Mouse (Mus musculus): Measurements from ENCODE around the gene Tcf21. TPM values are rescaled to one million over a fixed set of nuclear protein-coding genes. Genes with fewer than 3 reads are reported as not detected.

Tcf21 gene
- polyA plus RNA-seq (2015; fragmentation: Nextera tagmentation; extraction: Ambion mirVana) = 0.22 and 0.71 TPM in 2 replicates

DNA sequence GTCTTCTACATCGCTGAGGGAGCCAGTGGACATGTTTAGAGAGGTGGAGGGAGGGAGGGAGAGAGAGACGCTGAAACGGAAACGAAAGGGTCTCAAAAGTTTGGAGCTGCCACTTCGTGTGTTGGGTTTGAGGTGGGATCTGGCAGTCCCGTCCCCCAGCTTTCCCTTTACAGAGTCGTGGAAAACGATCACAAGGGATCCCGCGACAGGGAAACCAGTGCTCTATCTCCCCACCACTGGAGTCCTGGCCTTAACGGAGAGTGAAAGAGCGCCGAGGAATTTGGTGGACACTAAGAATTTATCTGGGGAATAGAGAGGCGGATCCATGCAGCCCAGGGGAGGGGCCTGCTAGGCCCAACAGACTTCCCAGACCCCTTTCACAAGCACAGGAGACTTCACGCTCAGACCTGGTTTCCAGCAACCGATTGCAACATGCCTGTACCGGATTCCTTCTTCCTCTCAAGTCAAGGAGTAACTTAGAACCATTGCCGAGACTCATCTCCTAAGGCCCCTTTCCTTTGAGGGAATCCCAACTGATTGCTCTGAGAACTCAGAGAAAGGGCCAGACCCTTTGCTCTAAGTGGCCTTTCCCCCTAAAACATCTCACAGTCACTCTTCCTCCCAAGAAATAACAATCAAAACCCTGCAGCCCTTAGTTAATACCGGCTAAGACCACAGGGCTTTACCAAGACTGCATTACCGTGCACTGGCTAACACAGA is at the start of gene Tcf21:
TSS of gene Tcf21 (minus strand) at position 304 of the 720 bp plus-strand sequence.
- Histone ChIP-seq H3K9ac (replicated peaks; ENCODE audit: low read depth, low read length) (no peak within 1 kb of the TSS), H3K36me3 (ENCODE audit: control insufficient read depth, insufficient read depth) (no peaks in the 10 kb centered on the region), H3K4me2 (ENCODE audit: low read length) (no peak within 1 kb of the TSS), H3K4me1 (replicated peaks; ENCODE audit: control insufficient read depth, insufficient read depth, low read length) (peaks cover 6% of the 10 kb centered on the region), H3K4me3 (replicated peaks; ENCODE audit: low read length) (no peak within 1 kb of the TSS), H3K27me3 (replicated peaks; ENCODE audit: control insufficient read depth, insufficient read depth, low read length) (peaks cover 68% of the 10 kb centered on the region), H3K9me3 (ENCODE audit: control insufficient read depth, low read length) (no peaks in the 10 kb centered on the region), H3K27ac (ENCODE audit: low read length) (no peak within 1 kb of the TSS)
- WGBS = 2% methylated on average over 20 of the region's 20 CpGs
- no peak; the same call in 1 of the 2 replicates for ATAC-seq

DNA sequence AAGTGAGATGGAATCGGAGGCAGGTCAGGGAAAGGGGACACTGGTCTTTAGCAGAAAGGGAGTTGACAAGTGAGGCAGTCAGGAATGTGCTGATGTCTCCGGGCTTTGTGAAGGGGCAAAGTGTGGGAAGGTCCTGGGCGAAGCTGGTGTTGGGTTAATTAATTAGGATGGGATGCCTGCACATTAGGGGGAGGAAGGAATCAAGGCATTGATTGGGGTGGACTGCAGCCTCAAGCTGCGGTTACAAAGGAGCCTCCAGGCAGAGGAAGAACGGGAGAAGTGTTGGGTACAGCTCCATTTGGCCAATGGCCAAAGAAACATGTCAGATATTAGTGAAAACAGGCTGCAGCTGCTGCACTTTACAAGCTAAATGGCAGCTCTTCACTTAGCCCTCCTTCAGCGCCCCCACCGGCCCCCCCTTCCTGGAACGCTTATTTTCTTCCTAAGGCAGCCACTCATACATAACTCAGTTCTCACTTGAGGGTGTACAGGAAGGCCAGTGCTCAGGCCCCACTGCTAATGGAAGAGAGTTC is 48.5 kb upstream of the Tcf21 start:
- no peak overlapping the region for H3K4me3 ChIP-seq (replicated peaks; ENCODE audit: low read length)
- H3K4me1 ChIP-seq (replicated peaks; ENCODE audit: control insufficient read depth, insufficient read depth, low read length) = peaks cover 5% of the 10 kb centered on the region
- no peak overlapping the region for H3K9ac ChIP-seq (replicated peaks; ENCODE audit: low read depth, low read length)
- H3K4me2 ChIP-seq (ENCODE audit: low read length) = no peak overlapping the region
- H3K27ac ChIP-seq (ENCODE audit: low read length) = no peak overlapping the region
- H3K27me3 ChIP-seq (replicated peaks; ENCODE audit: control insufficient read depth, insufficient read depth, low read length) = no peaks in the 10 kb centered on the region
- no peaks in the 10 kb centered on the region for H3K36me3 ChIP-seq (ENCODE audit: control insufficient read depth, insufficient read depth)
- WGBS = 5% methylated on average over 8 of the region's 8 CpGs
- ATAC-seq = peak; percentile 89
- H3K9me3 ChIP-seq (ENCODE audit: control insufficient read depth, low read length) = no peaks in the 10 kb centered on the region

GRCm38 (mm10) chr10:22867210-22867609 is 47.2 kb upstream of the Tcf21 start:
- Histone ChIP-seq H3K4me2 (ENCODE audit: low read length) (no peak overlapping the region), H3K9me3 (ENCODE audit: control insufficient read depth, low read length) (no peaks in the 10 kb centered on the region), H3K27me3 (replicated peaks; ENCODE audit: control insufficient read depth, insufficient read depth, low read length) (no peaks in the 10 kb centered on the region), H3K9ac (replicated peaks; ENCODE audit: low read depth, low read length) (no peak overlapping the region), H3K36me3 (ENCODE audit: control insufficient read depth, insufficient read depth) (no peaks in the 10 kb centered on the region), H3K4me1 (replicated peaks; ENCODE audit: control insufficient read depth, insufficient read depth, low read length) (peaks cover 5% of the 10 kb centered on the region), H3K27ac (ENCODE audit: low read length) (no peak overlapping the region), H3K4me3 (replicated peaks; ENCODE audit: low read length) (no peak overlapping the region)
- ATAC-seq = no peak
- WGBS = 90% methylated on average over 2 of the region's 2 CpGs

DNA sequence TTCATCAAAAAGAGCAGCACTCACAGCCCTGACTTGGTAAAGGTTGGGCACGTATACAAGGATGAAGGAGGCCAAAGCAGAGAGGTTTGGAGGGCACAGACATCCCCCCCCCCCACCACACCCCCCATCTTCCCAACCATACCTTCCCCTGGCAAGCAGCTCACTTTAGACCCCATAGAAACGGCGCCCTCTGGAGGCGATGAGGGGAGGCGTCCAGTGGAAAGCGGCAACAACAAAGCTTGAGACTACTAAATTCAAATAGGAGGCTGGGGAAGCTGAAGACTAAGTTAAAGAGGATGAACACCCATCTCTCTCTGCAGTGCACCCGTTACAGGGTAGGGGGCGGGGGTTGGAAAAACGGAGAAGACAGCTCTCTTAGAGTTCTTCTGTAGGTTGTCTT is 38.1 kb upstream of the Tcf21 start:
- H3K27ac ChIP-seq (ENCODE audit: low read length) = no peak overlapping the region
- no peak overlapping the region for H3K9ac ChIP-seq (replicated peaks; ENCODE audit: low read depth, low read length)
- no peak overlapping the region for H3K4me2 ChIP-seq (ENCODE audit: low read length)
- ATAC-seq = no peak
- no peaks in the 10 kb centered on the region for H3K36me3 ChIP-seq (ENCODE audit: control insufficient read depth, insufficient read depth)
- H3K9me3 ChIP-seq (ENCODE audit: control insufficient read depth, low read length) = no peaks in the 10 kb centered on the region
- 42% methylated on average over 9 of the region's 9 CpGs for WGBS
- H3K27me3 ChIP-seq (replicated peaks; ENCODE audit: control insufficient read depth, insufficient read depth, low read length) = no peaks in the 10 kb centered on the region
- no peaks in the 10 kb centered on the region for H3K4me1 ChIP-seq (replicated peaks; ENCODE audit: control insufficient read depth, insufficient read depth, low read length)
- H3K4me3 ChIP-seq (replicated peaks; ENCODE audit: low read length) = no peak overlapping the region

GRCm38 (mm10) chr10:22854330-22854729 is 34.4 kb upstream of the Tcf21 start:
- Histone ChIP-seq H3K4me2 (ENCODE audit: low read length) (no peak overlapping the region), H3K27me3 (replicated peaks; ENCODE audit: control insufficient read depth, insufficient read depth, low read length) (no peaks in the 10 kb centered on the region), H3K9me3 (ENCODE audit: control insufficient read depth, low read length) (no peaks in the 10 kb centered on the region), H3K9ac (replicated peaks; ENCODE audit: low read depth, low read length) (no peak overlapping the region), H3K36me3 (ENCODE audit: control insufficient read depth, insufficient read depth) (no peaks in the 10 kb centered on the region), H3K27ac (ENCODE audit: low read length) (no peak overlapping the region), H3K4me3 (replicated peaks; ENCODE audit: low read length) (no peak overlapping the region), H3K4me1 (replicated peaks; ENCODE audit: control insufficient read depth, insufficient read depth, low read length) (no peaks in the 10 kb centered on the region)
- 50% methylated on average over 7 of the region's 7 CpGs for WGBS
- no peak for ATAC-seq

- 6% methylated on average over 3 of the region's 3 CpGs for WGBS
- Histone ChIP-seq H3K4me2 (ENCODE audit: low read length) (no peak overlapping the region), H3K9me3 (ENCODE audit: control insufficient read depth, low read length) (no peaks in the 10 kb centered on the region), H3K27me3 (replicated peaks; ENCODE audit: control insufficient read depth, insufficient read depth, low read length) (peaks cover 47% of the 10 kb centered on the region), H3K9ac (replicated peaks; ENCODE audit: low read depth, low read length) (no peak overlapping the region), H3K4me3 (replicated peaks; ENCODE audit: low read length) (no peak overlapping the region), H3K27ac (ENCODE audit: low read length) (no peak overlapping the region), H3K36me3 (ENCODE audit: control insufficient read depth, insufficient read depth) (no peaks in the 10 kb centered on the region), H3K4me1 (replicated peaks; ENCODE audit: control insufficient read depth, insufficient read depth, low read length) (peaks cover 4% of the 10 kb centered on the region)
- no peak for ATAC-seq
Observed at GRCm38 (mm10) chr10:22845351-22845750, 25.4 kb upstream of the Tcf21 start.

- WGBS = 7% methylated on average over 10 of the region's 10 CpGs
Observed at GRCm38 (mm10) chr10:22844731-22845130, 24.8 kb upstream of the Tcf21 start.

DNA sequence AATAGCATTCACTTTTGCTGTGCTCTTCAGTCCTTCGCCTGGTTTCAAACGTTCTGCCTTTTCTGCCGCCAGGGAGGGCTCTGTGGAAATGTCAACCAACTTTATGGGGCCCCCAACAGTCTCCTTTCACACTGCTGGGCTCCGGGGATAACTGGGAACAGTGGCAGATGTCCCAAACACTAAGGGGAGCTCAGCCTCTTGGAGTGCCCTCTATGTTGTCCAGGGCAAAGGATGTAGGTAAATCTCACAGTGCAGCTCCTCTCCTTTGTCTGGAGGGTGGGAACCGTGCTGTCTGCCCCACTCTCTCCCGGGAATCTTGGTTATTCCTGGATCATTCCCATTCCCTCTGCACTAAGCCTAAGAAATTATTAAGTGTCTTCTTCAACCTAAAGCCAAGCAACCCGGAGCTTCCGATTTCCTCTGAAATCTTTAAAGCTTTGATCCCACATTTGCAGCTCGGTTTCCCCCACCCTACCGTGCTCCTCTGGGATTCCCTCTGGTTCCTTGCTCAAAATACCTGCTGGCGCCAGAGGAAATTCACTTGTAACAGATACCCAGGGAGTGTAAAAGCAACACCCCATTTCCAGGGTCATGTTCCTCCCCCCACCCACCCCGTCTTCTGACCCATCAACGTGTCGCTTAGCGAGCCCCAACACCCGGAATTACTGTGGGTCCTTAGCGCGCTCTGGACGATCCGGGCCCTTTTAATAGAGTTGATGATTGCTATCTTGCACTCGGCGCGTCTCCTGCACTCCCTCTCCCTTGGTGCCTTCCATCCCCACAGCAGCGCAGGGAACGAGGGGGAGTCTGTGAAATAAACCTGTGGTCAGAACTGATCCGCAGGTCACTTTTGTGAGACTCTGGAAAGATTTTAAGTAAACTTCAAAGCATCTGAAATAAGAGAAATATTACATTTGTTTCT is 23.7 kb upstream of the Tcf21 start:
- Histone ChIP-seq H3K9me3 (ENCODE audit: control insufficient read depth, low read length) (no peaks in the 10 kb centered on the region), H3K36me3 (ENCODE audit: control insufficient read depth, insufficient read depth) (no peaks in the 10 kb centered on the region), H3K4me1 (replicated peaks; ENCODE audit: control insufficient read depth, insufficient read depth, low read length) (peaks cover 4% of the 10 kb centered on the region), H3K9ac (replicated peaks; ENCODE audit: low read depth, low read length) (no peak overlapping the region), H3K4me2 (ENCODE audit: low read length) (no peak overlapping the region), H3K4me3 (replicated peaks; ENCODE audit: low read length) (no peak overlapping the region), H3K27me3 (replicated peaks; ENCODE audit: control insufficient read depth, insufficient read depth, low read length) (peaks cover 56% of the 10 kb centered on the region), H3K27ac (ENCODE audit: low read length) (no peak overlapping the region)
- peak; percentile 20; the same call in 1 of the 2 replicates for ATAC-seq
- WGBS = under 1% methylated on average over 26 of the region's 26 CpGs

More at GRCm38 (mm10) chr10:22844731-22845130, 24.8 kb upstream of the Tcf21 start:
- ATAC-seq = no peak
- no peak overlapping the region for H3K4me3 ChIP-seq (replicated peaks; ENCODE audit: low read length)
- H3K4me1 ChIP-seq (replicated peaks; ENCODE audit: control insufficient read depth, insufficient read depth, low read length) = peaks cover 4% of the 10 kb centered on the region
- H3K36me3 ChIP-seq (ENCODE audit: control insufficient read depth, insufficient read depth) = no peaks in the 10 kb centered on the region
- no peaks in the 10 kb centered on the region for H3K9me3 ChIP-seq (ENCODE audit: control insufficient read depth, low read length)
- peaks cover 50% of the 10 kb centered on the region for H3K27me3 ChIP-seq (replicated peaks; ENCODE audit: control insufficient read depth, insufficient read depth, low read length)
- no peak overlapping the region for H3K4me2 ChIP-seq (ENCODE audit: low read length)
- H3K9ac ChIP-seq (replicated peaks; ENCODE audit: low read depth, low read length) = no peak overlapping the region
- H3K27ac ChIP-seq (ENCODE audit: low read length) = no peak overlapping the region

DNA sequence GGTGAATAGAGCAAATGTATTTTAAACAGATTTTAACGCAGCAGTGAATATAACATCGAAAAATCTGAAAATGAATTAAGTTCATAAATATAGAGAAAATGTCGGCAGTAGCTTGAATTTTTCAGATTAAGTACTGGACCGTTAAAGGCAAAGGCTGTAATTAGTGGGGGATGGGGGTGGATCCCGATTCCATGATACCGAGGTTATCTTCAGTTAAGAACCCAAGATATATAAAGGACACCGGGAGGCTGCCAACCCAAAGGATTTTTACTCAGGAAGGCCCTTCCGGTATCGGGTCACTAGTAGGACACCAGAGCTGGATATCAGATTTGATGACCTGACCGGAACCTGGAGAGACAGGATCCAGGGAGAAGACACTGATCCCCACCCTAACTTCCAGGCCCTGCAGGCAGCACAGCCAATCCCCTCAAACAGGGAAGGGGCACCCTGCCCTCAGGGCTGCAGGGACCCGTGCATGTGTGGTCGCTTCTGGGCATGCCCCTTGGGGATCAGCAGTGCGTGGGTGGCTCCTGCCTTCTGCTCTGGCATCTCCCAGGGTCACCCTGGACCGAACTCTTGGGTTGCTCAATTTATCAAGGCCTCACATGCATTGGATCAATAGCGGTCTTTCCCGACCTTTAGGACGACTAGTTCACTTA is 22.9 kb upstream of the Tcf21 start:
- H3K36me3 ChIP-seq (ENCODE audit: control insufficient read depth, insufficient read depth) = no peaks in the 10 kb centered on the region
- H3K9ac ChIP-seq (replicated peaks; ENCODE audit: low read depth, low read length) = no peak overlapping the region
- H3K4me1 ChIP-seq (replicated peaks; ENCODE audit: control insufficient read depth, insufficient read depth, low read length) = peaks cover 4% of the 10 kb centered on the region
- no peak overlapping the region for H3K27ac ChIP-seq (ENCODE audit: low read length)
- H3K4me3 ChIP-seq (replicated peaks; ENCODE audit: low read length) = no peak overlapping the region
- H3K4me2 ChIP-seq (ENCODE audit: low read length) = no peak overlapping the region
- ATAC-seq = peak; percentile 20; the same call in 1 of the 2 replicates
- H3K9me3 ChIP-seq (ENCODE audit: control insufficient read depth, low read length) = no peaks in the 10 kb centered on the region
- peaks cover 59% of the 10 kb centered on the region for H3K27me3 ChIP-seq (replicated peaks; ENCODE audit: control insufficient read depth, insufficient read depth, low read length)
- 2% methylated on average over 17 of the region's 17 CpGs for WGBS
